Mouse (Mus musculus) brown adipose tissue, adult 24 weeks (tissue): Measurements from ENCODE around the gene Tmem33. TPM values are rescaled to one million over a fixed set of nuclear protein-coding genes. Genes with fewer than 3 reads are reported as not detected.

Source experiments
- H3K27ac ChIP-seq: fragments of 200-500 bp; replicated peaks from 2 replicates; pipeline ENCODE4 v1.5.1; 2012; ENCODE audit warnings: low read depth, mild to moderate bottlenecking, low read length
- H3K4me1 ChIP-seq: fragments of 200-500 bp; 2 replicates; pipeline ENCODE4 v1.6.1; 2012; ENCODE audit warnings: low read length, mixed read lengths; ENCODE audit not compliant: control insufficient read depth, insufficient read depth, insufficient read length
- H3K4me3 ChIP-seq: fragments of 200-500 bp; 2 replicates; pipeline ENCODE4 v1.5.1; 2012; ENCODE audit warnings: low read depth, mild to moderate bottlenecking, low read length, moderate library complexity; ENCODE audit not compliant: insufficient read depth
- polyA plus RNA-seq: library from polyadenylated mRNA; stranded (reverse); fragments of >200 nt; gene quantifications from 2 replicates; pipeline ENCODE4 v1.2.4, GENCODE M21; 2012; ENCODE audit not compliant: missing spikeins, insufficient read depth, insufficient read length

The Tmem33 gene
- polyA plus RNA-seq, 1 experiment, result 78.0 TPM

DNA sequence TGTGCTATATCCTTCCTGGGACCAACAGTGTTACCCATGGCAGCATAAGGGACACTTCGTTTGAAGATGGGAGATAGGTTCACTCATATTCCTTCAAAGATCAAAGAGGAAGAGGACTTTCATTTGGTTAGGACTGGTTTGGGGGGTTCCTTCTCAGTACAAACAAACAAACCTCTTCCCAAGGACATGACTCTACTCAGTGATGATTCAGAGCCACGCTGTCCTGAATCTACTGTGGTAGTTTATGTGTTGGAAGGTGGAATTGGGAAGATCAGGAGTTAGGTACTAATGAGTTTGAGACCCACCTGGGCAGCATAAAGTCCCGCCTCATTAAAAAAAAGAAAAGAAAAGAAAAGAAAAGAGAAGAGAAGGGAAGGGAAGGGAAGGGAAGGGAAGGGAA is 24.9 kb upstream of the Tmem33 start:
- H3K4me3 ChIP-seq, result no peak overlapping the region
- H3K4me1 ChIP-seq, result 0 out of 2 replicates have a peak, but pooled peaks cover 2% of the 10 kb centered on the region
- H3K27ac ChIP-seq, result no peak overlapping the region

- Histone ChIP-seq H3K4me3 (no peak overlapping the region), H3K4me1 (no peaks in the 10 kb centered on the region), H3K27ac (no peak overlapping the region)
These were observed 23.8 kb upstream of the Tmem33 start for GRCm38 (mm10) chr5:67236601-67237000.

DNA sequence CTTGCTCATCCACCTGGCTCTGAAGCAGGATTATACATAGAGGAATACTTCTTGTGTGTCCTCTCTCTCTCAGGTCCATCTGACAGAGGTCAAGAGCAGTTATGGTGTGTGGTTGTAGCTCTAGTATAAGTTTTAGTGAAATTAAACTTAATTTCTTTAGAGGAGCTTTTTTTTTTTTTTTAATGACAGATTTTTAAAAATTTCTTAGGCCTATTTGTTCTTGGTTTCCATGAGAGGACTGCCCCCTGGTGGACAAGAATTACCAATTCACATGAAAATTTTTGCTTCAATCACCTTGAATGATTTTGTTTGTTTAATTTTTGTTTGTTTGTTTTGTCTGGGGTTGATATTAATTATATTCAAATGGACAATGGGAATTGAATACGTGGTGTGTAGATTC is 22.1 kb upstream of the Tmem33 start:
- no peaks in the 10 kb centered on the region for H3K4me1 ChIP-seq
- H3K27ac ChIP-seq, result no peak overlapping the region
- no peak overlapping the region for H3K4me3 ChIP-seq

DNA sequence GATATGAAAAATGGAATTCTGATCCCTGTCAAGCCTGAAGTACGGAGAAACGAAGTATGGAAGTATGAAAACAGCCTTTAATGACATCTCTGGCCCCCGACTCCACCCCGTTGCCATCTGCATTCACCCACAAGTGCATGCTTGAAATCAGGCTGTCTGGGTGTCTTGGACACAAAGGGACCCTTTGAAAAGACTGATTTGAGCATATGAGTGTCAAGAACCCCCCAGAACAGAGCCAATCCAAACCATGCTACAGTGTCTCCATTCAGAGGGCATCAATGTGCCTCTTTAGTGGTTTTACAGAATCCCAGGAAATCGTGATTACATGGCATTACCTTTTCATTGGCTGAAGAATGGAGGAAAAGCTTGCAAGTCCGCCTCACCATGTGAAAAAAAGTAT is 18.7 kb upstream of the Tmem33 start:
- Histone ChIP-seq H3K4me1 (no peaks in the 10 kb centered on the region), H3K27ac (no peak overlapping the region), H3K4me3 (no peak overlapping the region)

DNA sequence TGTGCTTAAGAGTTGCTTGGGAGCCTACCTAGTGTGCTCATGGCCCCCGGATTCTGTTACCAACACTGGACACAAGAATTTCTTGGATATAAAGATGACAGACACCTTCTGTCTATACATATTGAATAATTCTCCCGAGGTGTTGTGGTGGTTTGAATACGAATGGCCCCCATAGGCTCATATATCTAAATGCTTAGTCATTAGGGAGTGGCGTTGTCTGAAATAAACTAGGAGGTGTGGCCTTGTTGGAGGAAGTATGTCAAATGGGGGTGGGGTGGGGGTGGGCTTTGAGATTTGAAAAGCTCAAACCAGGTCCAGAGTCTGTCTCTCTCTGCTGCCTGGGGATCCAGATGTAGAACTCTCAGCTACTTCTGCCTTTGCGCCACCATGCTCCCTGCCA is 17.1 kb upstream of the Tmem33 start:
- Histone ChIP-seq H3K4me3 (no peak overlapping the region), H3K4me1 (no peaks in the 10 kb centered on the region), H3K27ac (no peak overlapping the region)

- no peak overlapping the region for H3K27ac ChIP-seq
- no peaks in the 10 kb centered on the region for H3K4me1 ChIP-seq
- no peak overlapping the region for H3K4me3 ChIP-seq
These were observed 8.1 kb upstream of the Tmem33 start for GRCm38 (mm10) chr5:67252261-67252660.

GRCm38 (mm10) chr5:67255664-67256063 is 4.7 kb upstream of the Tmem33 start:
- Histone ChIP-seq H3K4me3 (no peak overlapping the region), H3K4me1 (no peaks in the 10 kb centered on the region), H3K27ac (no peak overlapping the region)

GRCm38 (mm10) chr5:67258473-67258872 is 1.9 kb upstream of the Tmem33 start:
- Histone ChIP-seq H3K4me3 (no peak overlapping the region), H3K27ac (no peak overlapping the region), H3K4me1 (0 out of 2 replicates have a peak, but pooled peaks cover 2% of the 10 kb centered on the region)

DNA sequence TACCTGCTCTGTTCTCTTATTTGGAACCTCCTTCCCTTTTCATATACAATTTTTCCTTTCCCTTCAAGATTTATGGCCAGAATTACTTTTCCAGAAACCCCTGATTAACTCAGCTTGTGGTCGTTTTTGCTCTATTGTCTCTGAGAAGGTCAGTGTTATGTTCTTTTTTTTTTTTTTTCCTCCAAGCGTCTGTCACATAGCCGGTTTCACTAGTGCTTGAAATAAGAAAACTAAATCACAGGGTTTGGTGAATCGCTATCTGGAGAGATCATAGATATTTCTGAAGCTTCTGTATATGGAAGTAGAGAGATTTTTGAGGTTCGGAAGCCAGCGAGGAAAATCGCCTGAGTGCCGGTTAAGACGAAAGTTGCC is 220 bp upstream of the Tmem33 start:
- 0 out of 2 replicates have a peak, but pooled peaks cover 2% of the 10 kb centered on the region for H3K4me1 ChIP-seq
- H3K4me3 ChIP-seq, result peak overlapping the region; percentile 54
- H3K27ac ChIP-seq, result peak overlapping the region; percentile 54

GRCm38 (mm10) chr5:67262964-67263363 is 2.6 kb downstream of the Tmem33 start:
- H3K27ac ChIP-seq, result no peak overlapping the region

DNA sequence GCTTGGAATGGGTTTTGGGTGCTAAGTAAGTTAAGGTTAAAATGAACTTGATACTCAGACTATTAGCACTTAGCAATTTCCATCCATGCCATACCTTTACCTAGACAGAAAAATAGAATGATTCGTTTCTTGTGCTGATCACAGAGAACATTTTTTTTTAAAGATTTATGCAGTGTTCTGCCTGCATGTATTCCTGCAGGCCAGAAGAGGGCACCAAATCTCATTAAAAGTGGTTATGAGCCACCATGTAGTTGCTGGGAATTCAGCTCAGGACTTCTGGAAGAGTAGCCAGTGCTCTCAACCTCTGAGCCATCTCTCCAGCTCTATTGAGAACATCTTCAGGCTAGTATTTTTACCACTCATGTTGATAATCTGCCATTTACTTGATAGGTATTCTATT is 5.7 kb downstream of the Tmem33 start:
- Histone ChIP-seq H3K4me3 (no peak overlapping the region), H3K27ac (no peak overlapping the region), H3K4me1 (0 out of 2 replicates have a peak, but pooled peaks cover 2% of the 10 kb centered on the region)

More at GRCm38 (mm10) chr5:67262964-67263363, 2.6 kb downstream of the Tmem33 start:
- Histone ChIP-seq H3K4me1 (0 out of 2 replicates have a peak, but pooled peaks cover 2% of the 10 kb centered on the region), H3K4me3 (no peak overlapping the region)

DNA sequence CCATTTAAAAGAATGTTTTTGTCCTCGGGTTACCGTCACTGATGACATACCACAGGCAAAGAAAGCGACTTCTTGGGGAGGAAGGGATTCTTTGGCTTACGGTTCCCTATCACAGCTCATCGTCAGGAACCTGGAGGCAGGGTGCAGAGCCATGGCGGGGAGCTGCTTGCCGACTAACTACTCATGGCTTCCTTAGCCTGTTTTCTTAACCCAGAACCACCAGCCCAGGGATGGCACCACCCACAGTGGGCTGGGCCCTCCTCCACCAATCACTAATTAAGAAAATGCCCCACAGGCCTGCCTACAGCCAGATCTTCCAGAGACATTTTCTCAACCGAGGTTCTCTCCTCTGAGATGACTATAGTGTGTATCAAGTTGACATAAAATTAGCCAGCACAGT is 8.9 kb downstream of the Tmem33 start:
- H3K27ac ChIP-seq, result no peak overlapping the region
- no peak overlapping the region for H3K4me3 ChIP-seq
- H3K4me1 ChIP-seq, result no peaks in the 10 kb centered on the region

- Histone ChIP-seq H3K4me1 (no peaks in the 10 kb centered on the region), H3K4me3 (no peak overlapping the region), H3K27ac (no peak overlapping the region)
These were observed 19.0 kb downstream of the Tmem33 start for GRCm38 (mm10) chr5:67279407-67279806.

DNA sequence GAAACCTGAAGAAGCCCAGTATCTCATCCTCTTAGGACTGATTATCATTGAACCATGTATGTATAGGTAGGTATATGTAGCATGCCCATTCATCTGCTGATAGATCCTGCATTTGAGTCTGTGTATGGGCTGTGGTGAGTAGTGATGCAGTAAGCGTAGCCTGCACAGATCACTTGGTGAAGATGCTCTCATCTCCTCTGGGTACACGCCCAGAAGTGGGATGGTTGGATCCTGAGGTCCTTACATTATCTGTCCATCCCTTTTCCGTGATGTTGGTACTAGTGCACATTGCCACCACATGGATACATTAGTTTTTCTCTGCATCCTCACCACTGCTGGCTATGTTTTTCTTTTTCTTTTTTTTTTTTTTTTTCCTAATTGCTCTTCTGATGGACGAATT is 19.5 kb downstream of the Tmem33 start:
- Histone ChIP-seq H3K27ac (no peak overlapping the region), H3K4me1 (no peaks in the 10 kb centered on the region), H3K4me3 (no peak overlapping the region)

DNA sequence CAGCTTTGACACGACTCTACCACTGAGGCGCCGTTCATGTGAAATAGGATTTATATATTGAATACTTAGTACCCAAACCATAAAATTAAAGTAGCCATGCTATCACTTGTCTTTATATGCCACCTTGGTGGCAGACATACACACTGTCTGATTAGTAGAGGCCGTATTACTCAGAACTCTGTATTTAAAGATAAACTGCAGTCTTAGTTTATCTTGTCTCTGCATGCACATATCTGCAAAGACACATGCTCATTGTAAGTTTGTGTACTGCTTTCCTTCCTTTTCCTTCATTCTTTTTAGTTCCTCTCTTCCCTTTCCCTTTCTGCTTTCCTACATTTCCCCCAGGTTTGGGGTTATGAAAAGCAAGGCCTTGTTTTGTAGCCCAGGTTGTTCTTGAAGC is 20.0 kb downstream of the Tmem33 start:
- no peak overlapping the region for H3K4me3 ChIP-seq
- no peak overlapping the region for H3K27ac ChIP-seq
- no peaks in the 10 kb centered on the region for H3K4me1 ChIP-seq

DNA sequence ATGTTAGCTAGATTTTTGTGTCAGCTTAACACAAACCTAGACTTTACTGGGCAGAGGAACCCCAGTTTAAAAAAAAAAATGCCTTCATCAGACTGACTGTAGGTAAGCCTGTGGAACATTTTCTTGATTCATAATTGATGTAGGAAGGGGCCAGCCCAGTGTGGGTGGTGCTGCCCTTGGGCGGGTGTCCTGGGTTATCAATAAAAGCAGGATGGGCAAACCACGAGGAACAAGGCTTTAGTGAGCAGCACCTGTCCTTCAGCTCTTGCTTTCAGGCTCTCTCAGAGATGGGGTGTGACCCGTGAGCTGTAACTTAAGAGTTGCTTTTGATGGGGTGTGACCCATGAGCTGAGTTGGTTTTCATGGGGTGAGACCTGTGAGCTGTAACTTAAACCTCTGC is 34.7 kb downstream of the Tmem33 start:
- H3K4me1 ChIP-seq, result no peaks in the 10 kb centered on the region
- H3K27ac ChIP-seq, result no peak overlapping the region
- no peak overlapping the region for H3K4me3 ChIP-seq

GRCm38 (mm10) chr5:67295682-67296081 is 35.3 kb downstream of the Tmem33 start:
- Histone ChIP-seq H3K4me3 (no peak overlapping the region), H3K27ac (no peak overlapping the region), H3K4me1 (no peaks in the 10 kb centered on the region)
